Mouse (Mus musculus): ENCODE data around the gene Dsn1. TPM values are rescaled to one million over a fixed set of nuclear protein-coding genes. Genes with fewer than 3 reads are reported as not detected.

Dsn1 gene
- polyA plus RNA-seq, 2 experiments = 30.2 to 32.9 TPM

- H3K36me3 ChIP-seq (ENCODE audit: control insufficient read depth, insufficient read depth, low read length) = peaks cover 96% of the 10 kb centered on the region
- no peak for ATAC-seq (ENCODE audit: low FRiP score, low read depth)
- no peak for DNase-seq (ENCODE audit: low spot score)
- no peak overlapping the region for H3K9ac ChIP-seq (ENCODE audit: low read depth, low read length, severe bottlenecking)
- TF ChIP-seq POLR2A (IDR thresholded peaks at IDR 0.05; ENCODE audit: borderline replicate concordance, extremely low read depth, insufficient read depth, insufficient read length) = no peak
- H3K4me2 ChIP-seq (replicated peaks; ENCODE audit: low read depth, low read length, severe bottlenecking) = no peak overlapping the region
- H3K9me3 ChIP-seq (ENCODE audit: control insufficient read depth, low read length) = 0 out of 2 replicates have a peak, but pooled peaks cover 4% of the 10 kb centered on the region
- WGBS = 93% methylated on average over 4 of the region's 4 CpGs
- H3K27ac ChIP-seq (replicated peaks; ENCODE audit: low read depth, low read length) = no peak overlapping the region
- H3K4me1 ChIP-seq (ENCODE audit: control insufficient read depth, insufficient read depth, low read length) = no peaks in the 10 kb centered on the region
- no peak overlapping the region for H3K4me3 ChIP-seq (replicated peaks; ENCODE audit: low read length)
- no peaks in the 10 kb centered on the region for H3K27me3 ChIP-seq (ENCODE audit: control insufficient read depth, insufficient read depth, low read length)
Observed at GRCm38 (mm10) chr2:157028261-157028660, 21.3 kb upstream of the Dsn1 start.

DNA sequence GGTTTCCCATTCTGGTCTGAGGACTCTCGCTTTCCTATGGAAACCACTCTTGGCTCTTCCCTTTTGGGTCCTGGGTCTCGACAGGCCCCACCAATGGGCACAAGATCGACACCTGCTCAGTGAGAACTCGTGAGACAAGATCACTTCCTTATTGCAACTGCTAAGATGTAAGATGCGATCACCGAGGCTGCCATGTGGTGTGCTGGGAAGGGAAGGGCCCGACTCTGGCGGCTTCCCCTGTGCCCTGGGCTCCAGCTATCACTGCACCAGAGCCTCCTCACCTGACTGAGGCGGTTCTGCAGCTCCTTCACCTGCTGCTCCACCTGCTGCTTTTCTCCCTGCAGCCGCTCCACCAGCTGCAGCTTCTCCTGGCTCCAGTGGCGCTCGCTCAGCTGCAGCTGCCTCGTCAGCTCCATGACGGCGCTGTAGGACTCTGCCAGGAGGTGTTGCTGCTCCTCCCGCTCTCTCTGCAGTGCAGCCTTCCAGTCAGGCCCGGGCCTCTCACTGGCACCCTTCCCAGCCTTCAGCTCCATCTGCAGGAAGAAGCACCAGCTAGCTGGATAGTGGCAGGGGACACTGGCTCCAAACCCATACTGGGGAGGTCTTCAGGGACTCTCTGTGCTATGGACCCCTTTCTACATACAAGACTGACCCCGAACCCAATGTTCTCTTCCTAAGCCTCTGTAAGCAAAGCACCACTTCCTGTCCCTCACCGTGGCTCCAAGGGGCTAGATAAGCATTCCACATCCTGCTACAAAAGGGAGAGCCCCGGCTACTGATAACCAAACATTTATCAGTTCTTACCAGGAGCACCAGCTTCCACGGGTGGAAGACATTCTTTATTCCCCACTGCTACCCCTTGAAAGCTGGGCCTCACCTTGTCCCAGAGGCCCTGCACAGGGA, 20.4 kb upstream of the Dsn1 start:
- Histone ChIP-seq H3K4me3 (replicated peaks; ENCODE audit: low read length) (no peak overlapping the region), H3K9me3 (ENCODE audit: control insufficient read depth, low read length) (0 out of 2 replicates have a peak, but pooled peaks cover 4% of the 10 kb centered on the region), H3K9ac (ENCODE audit: low read depth, low read length, severe bottlenecking) (no peak overlapping the region), H3K27me3 (ENCODE audit: control insufficient read depth, insufficient read depth, low read length) (no peaks in the 10 kb centered on the region), H3K36me3 (ENCODE audit: control insufficient read depth, insufficient read depth, low read length) (peaks cover 96% of the 10 kb centered on the region), H3K4me1 (ENCODE audit: control insufficient read depth, insufficient read depth, low read length) (no peaks in the 10 kb centered on the region), H3K4me2 (replicated peaks; ENCODE audit: low read depth, low read length, severe bottlenecking) (no peak overlapping the region), H3K27ac (replicated peaks; ENCODE audit: low read depth, low read length) (no peak overlapping the region)
- DNase-seq (ENCODE audit: low spot score) = no peak
- TF ChIP-seq POLR2A (IDR thresholded peaks at IDR 0.05; ENCODE audit: borderline replicate concordance, extremely low read depth, insufficient read depth, insufficient read length) = no peak
- ATAC-seq (ENCODE audit: low FRiP score, low read depth) = no peak
- 91% methylated on average over 20 of the region's 21 CpGs for WGBS

DNA sequence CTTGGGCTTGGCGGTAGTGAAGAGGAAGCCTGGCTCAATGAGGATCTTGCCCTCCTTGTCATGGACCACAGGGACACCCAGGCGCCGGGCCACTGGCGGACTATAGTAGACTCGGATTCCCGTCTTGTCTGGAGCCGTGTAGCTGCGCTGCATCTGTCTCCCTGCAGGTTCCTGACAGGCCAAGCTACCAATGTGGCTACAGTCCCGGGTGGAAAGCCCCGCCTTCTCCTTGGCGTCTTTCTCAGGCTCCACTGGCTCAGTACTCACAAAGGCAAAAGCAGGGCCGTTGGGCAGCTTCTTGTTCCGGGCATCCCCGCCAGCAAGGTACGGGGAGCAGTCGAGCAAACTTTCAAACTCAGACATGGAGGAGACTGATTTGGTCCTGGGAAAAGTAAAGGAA, 14.2 kb upstream of the Dsn1 start:
- H3K4me3 ChIP-seq (replicated peaks; ENCODE audit: low read length) = no peak overlapping the region
- ATAC-seq (ENCODE audit: low FRiP score, low read depth) (no peak), DNase-seq (ENCODE audit: low spot score) (no peak)
- H3K4me2 ChIP-seq (replicated peaks; ENCODE audit: low read depth, low read length, severe bottlenecking) = no peak overlapping the region
- WGBS = 94% methylated on average over 16 of the region's 16 CpGs
- no peaks in the 10 kb centered on the region for H3K4me1 ChIP-seq (ENCODE audit: control insufficient read depth, insufficient read depth, low read length)
- no peak for TF ChIP-seq POLR2A (IDR thresholded peaks at IDR 0.05; ENCODE audit: borderline replicate concordance, extremely low read depth, insufficient read depth, insufficient read length)
- no peak overlapping the region for H3K9ac ChIP-seq (ENCODE audit: low read depth, low read length, severe bottlenecking)
- 0 out of 2 replicates have a peak, but pooled peaks cover 4% of the 10 kb centered on the region for H3K9me3 ChIP-seq (ENCODE audit: control insufficient read depth, low read length)
- H3K27me3 ChIP-seq (ENCODE audit: control insufficient read depth, insufficient read depth, low read length) = no peaks in the 10 kb centered on the region
- H3K36me3 ChIP-seq (ENCODE audit: control insufficient read depth, insufficient read depth, low read length) = peaks cover 99% of the 10 kb centered on the region
- no peak overlapping the region for H3K27ac ChIP-seq (replicated peaks; ENCODE audit: low read depth, low read length)

DNA sequence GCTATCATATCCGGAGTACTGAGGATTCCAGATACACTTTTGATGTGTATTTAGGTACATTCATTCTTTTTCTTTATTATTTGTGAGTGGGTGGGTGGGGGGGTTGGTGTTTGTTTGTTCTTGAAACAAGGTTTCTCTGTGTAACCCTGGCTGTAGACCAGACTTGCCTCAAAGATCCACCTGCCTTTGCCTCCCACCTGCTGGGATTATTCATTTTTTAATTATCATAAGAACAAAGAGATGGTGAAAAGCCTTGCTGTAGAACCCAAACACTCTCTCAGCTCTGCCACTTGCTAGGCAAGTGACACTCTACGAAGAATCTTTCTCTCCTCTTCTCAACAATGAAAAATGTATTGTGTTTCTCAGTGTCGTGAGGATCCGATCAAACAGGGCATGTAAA, 12.3 kb upstream of the Dsn1 start:
- WGBS = 93% methylated on average over 4 of the region's 4 CpGs
- DNase-seq (ENCODE audit: low spot score) (no peak), ATAC-seq (ENCODE audit: low FRiP score, low read depth) (no peak)
- Histone ChIP-seq H3K9ac (ENCODE audit: low read depth, low read length, severe bottlenecking) (no peak overlapping the region), H3K4me2 (replicated peaks; ENCODE audit: low read depth, low read length, severe bottlenecking) (no peak overlapping the region), H3K4me3 (replicated peaks; ENCODE audit: low read length) (no peak overlapping the region), H3K27me3 (ENCODE audit: control insufficient read depth, insufficient read depth, low read length) (no peaks in the 10 kb centered on the region), H3K9me3 (ENCODE audit: control insufficient read depth, low read length) (no peaks in the 10 kb centered on the region), H3K36me3 (ENCODE audit: control insufficient read depth, insufficient read depth, low read length) (peaks cover 97% of the 10 kb centered on the region), H3K4me1 (ENCODE audit: control insufficient read depth, insufficient read depth, low read length) (no peaks in the 10 kb centered on the region), H3K27ac (replicated peaks; ENCODE audit: low read depth, low read length) (no peak overlapping the region)
- TF ChIP-seq POLR2A (IDR thresholded peaks at IDR 0.05; ENCODE audit: borderline replicate concordance, extremely low read depth, insufficient read depth, insufficient read length) = no peak

DNA sequence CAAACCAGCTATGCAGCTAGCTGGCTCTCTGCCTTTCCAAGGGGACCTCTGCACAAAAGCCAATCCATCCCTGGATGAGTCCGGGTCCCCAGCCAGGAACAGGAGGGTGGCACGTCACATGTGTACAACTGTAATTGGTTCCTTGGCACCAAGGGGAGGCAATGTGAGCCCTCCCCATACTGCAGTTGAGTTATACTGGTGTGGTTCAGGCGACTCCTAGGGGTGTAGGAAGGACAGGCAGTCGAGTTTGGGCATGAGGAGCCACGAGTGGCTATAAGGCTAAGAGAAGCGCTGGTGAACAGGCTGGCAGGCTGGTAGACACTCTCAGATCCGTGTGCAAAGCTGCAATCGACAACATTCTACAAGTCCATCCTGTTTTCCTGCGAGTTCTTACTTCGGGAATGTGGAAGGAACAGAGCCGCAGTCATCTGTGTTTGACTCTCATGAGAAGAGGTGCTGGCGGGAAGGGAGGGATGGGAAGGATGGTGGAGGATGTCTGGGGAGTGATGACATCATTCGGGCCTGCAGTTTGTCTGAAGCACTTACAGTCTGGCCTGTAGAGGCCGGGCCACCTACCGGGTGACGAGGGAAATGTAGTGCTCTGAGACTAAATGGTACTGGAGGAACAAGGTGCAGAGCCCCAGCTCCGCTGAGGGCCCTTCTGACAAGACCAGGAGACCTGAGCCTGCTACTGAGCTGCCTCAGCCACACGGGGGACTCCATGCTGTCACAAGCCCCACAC, 9.7 kb upstream of the Dsn1 start:
- H3K27me3 ChIP-seq (ENCODE audit: control insufficient read depth, insufficient read depth, low read length) = no peaks in the 10 kb centered on the region
- peaks cover 85% of the 10 kb centered on the region for H3K36me3 ChIP-seq (ENCODE audit: control insufficient read depth, insufficient read depth, low read length)
- H3K4me2 ChIP-seq (replicated peaks; ENCODE audit: low read depth, low read length, severe bottlenecking) = no peak overlapping the region
- no peak overlapping the region for H3K27ac ChIP-seq (replicated peaks; ENCODE audit: low read depth, low read length)
- no peak overlapping the region for H3K4me3 ChIP-seq (replicated peaks; ENCODE audit: low read length)
- ATAC-seq (ENCODE audit: low FRiP score, low read depth) (no peak), DNase-seq (ENCODE audit: low spot score) (no peak)
- no peaks in the 10 kb centered on the region for H3K9me3 ChIP-seq (ENCODE audit: control insufficient read depth, low read length)
- TF ChIP-seq POLR2A (IDR thresholded peaks at IDR 0.05; ENCODE audit: borderline replicate concordance, extremely low read depth, insufficient read depth, insufficient read length) = no peak
- H3K9ac ChIP-seq (ENCODE audit: low read depth, low read length, severe bottlenecking) = no peak overlapping the region
- H3K4me1 ChIP-seq (ENCODE audit: control insufficient read depth, insufficient read depth, low read length) = no peaks in the 10 kb centered on the region
- WGBS = 84% methylated on average over 18 of the region's 18 CpGs

Data from limb, embryonic 14.5 days (tissue).